Mouse (Mus musculus) olfactory bulb, adult 2 months (tissue): ENCODE results near the gene Sgms1.

Experiments
- CTCF ChIP-seq: fragments of 200-500 bp; IDR thresholded peaks from 2 replicates; pipeline ENCODE4 v1.5.1; 2012; ENCODE audit warnings: low read depth, mild to moderate bottlenecking, low read length, moderate library complexity; ENCODE audit not compliant: insufficient read depth
- POLR2A ChIP-seq: fragments of 200-500 bp; IDR thresholded peaks from 2 replicates; pipeline ENCODE4 v1.6.1; 2012; ENCODE audit warnings: mild to moderate bottlenecking, low read depth, low read length, moderate library complexity; ENCODE audit not compliant: insufficient read depth

DNA sequence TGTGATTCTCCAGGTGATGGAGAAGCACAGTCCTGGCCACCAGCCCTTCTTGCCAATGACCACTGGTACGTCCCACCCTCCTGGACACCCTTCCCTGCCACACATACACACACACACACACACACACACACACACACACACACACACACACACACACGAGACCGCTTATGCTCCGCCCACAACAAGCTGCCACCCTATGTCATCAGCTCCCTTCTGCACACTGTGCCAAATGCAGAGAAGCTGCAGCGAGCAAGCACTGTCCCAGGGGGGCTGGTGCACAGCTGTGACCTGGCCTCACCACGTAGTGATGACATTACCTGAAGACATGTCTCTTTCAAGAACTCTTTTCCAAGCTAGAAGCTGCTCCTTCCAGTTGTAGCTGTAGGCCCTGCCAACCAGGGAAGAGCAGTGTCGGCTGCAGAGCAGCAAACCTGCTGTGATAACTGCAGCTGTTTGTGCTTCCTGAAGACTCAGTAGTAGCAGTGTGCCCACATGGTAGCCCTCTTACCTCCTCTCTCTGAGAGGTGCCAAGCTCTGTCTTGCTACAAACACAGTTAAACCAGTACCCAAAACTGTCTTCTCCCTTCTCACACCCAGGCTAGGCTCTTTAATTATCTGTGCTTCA, 11.7 kb downstream of the Sgms1 start:
- TF ChIP-seq CTCF (no peak), POLR2A (no peak)
